Mouse (Mus musculus): ENCODE data around the gene Slc25a18. TPM values are rescaled to one million over a fixed set of nuclear protein-coding genes. Genes with fewer than 3 reads are reported as not detected.

Gene Slc25a18
- polyA plus RNA-seq, 1 experiment from 2014 or later: 0.35 TPM

- H3K4me1 ChIP-seq: peaks cover 12% of the 10 kb centered on the region
- H3K9me3 ChIP-seq (replicated peaks): no peaks in the 10 kb centered on the region
- H3K36me3 ChIP-seq: peaks cover 19% of the 10 kb centered on the region
- 64% methylated on average over 3 of the region's 3 CpGs for WGBS
- no peaks in the 10 kb centered on the region for H3K27me3 ChIP-seq (ENCODE audit: low read depth, poor library complexity, severe bottlenecking)
- H3K4me3 ChIP-seq: no peak overlapping the region
- no peak for DNase-seq (ENCODE audit: low spot score)
- H3K27ac ChIP-seq (replicated peaks): no peak overlapping the region
Measured at GRCm38 (mm10) chr6:120778226-120778625, 4.8 kb downstream of the Slc25a18 start.

- Histone ChIP-seq H3K9me3 (replicated peaks) (no peaks in the 10 kb centered on the region), H3K27me3 (ENCODE audit: low read depth, poor library complexity, severe bottlenecking) (no peaks in the 10 kb centered on the region), H3K27ac (replicated peaks) (no peak overlapping the region), H3K36me3 (no peaks in the 10 kb centered on the region), H3K4me3 (no peak overlapping the region), H3K4me1 (peaks cover 12% of the 10 kb centered on the region)
- no peak for DNase-seq (ENCODE audit: low spot score)
- 89% methylated on average over 2 of the region's 2 CpGs for WGBS
Measured at GRCm38 (mm10) chr6:120782948-120783347, 9.6 kb downstream of the Slc25a18 start.

DNA sequence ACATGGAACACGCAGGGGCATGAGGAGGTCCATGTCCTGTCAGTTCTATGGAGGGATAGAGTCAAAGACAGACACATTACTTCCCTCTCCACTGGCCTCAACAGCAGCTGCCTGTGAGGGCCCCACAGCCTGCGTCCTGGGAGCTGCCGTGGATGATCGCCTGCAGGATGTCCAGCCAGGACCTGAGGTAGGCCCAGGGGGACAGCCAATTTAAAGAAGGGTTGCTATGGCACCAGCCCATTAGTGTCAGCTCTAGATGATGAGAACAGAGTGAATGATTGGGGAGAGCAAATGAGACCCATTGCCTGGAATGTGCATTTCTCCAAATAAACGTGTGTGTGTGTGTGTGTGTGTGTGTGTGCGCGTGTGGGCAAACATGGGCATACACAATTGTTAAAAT lies 11.0 kb downstream of the Slc25a18 start:
- no peak for DNase-seq (ENCODE audit: low spot score)
- H3K27ac ChIP-seq (replicated peaks): no peak overlapping the region
- peaks cover 12% of the 10 kb centered on the region for H3K4me1 ChIP-seq
- H3K9me3 ChIP-seq (replicated peaks): no peaks in the 10 kb centered on the region
- no peak overlapping the region for H3K4me3 ChIP-seq
- 70% methylated on average over 7 of the region's 7 CpGs for WGBS
- no peaks in the 10 kb centered on the region for H3K36me3 ChIP-seq
- H3K27me3 ChIP-seq (ENCODE audit: low read depth, poor library complexity, severe bottlenecking): no peaks in the 10 kb centered on the region

GRCm38 (mm10) chr6:120788068-120788607 lies 14.8 kb downstream of the Slc25a18 start:
- H3K9me3 ChIP-seq (replicated peaks): no peaks in the 10 kb centered on the region
- no peak for DNase-seq (ENCODE audit: low spot score)
- H3K4me3 ChIP-seq: no peak overlapping the region
- 83% methylated on average over 5 of the region's 5 CpGs for WGBS
- peaks cover 22% of the 10 kb centered on the region for H3K36me3 ChIP-seq
- H3K27me3 ChIP-seq (ENCODE audit: low read depth, poor library complexity, severe bottlenecking): no peaks in the 10 kb centered on the region
- H3K27ac ChIP-seq (replicated peaks): no peak overlapping the region
- peaks cover 12% of the 10 kb centered on the region for H3K4me1 ChIP-seq

DNA sequence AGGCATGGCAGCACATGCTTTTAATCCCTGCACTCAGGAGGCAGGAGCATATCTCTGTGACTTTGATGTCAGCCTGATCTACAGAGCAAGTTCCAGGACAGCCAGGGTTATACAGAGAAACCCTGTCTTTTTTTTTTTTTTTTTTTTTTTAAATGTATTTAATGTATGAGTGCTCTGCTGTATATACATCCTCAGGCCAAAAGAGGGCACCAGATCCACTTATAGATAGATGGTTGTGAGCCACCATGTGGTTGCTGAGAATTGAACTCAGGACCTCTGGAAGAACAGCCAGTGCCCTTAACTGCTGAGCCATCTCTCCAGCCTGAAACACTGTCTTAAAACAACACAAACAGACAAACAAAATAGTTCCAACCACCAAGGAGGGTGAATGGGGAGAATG lies 15.5 kb downstream of the Slc25a18 start:
- Histone ChIP-seq H3K9me3 (replicated peaks) (no peaks in the 10 kb centered on the region), H3K4me1 (peaks cover 12% of the 10 kb centered on the region), H3K27me3 (ENCODE audit: low read depth, poor library complexity, severe bottlenecking) (no peaks in the 10 kb centered on the region), H3K4me3 (no peak overlapping the region), H3K27ac (replicated peaks) (no peak overlapping the region), H3K36me3 (peaks cover 29% of the 10 kb centered on the region)
- no peak for DNase-seq (ENCODE audit: low spot score)

- Histone ChIP-seq H3K36me3 (peaks cover 42% of the 10 kb centered on the region), H3K9me3 (replicated peaks) (no peaks in the 10 kb centered on the region), H3K27ac (replicated peaks) (no peak overlapping the region), H3K27me3 (ENCODE audit: low read depth, poor library complexity, severe bottlenecking) (no peaks in the 10 kb centered on the region), H3K4me3 (no peak overlapping the region), H3K4me1 (peaks cover 5% of the 10 kb centered on the region)
- WGBS: 91% methylated on average over 10 of the region's 11 CpGs
- DNase-seq (ENCODE audit: low spot score): no peak
Measured at GRCm38 (mm10) chr6:120790153-120790552, 16.8 kb downstream of the Slc25a18 start.

DNA sequence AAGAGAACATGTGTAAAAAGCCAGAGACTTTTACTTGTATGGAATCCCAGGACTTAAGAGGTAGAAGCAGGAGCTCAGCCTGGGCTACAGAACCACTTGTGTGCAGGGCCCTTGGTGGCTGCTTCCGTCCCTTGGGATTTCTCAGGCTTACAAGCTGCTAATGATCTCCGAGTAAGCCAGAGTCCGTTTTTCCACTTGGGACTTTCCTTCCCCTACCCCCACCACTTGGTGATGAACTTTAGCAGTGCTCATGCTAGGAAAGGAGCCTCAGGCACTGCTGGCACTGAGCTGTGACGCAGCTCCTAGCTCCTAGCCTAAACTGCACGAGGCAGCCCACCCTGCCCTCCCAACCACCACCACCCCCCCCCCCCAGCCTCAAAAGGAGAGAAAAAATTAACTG lies 17.3 kb downstream of the Slc25a18 start:
- Histone ChIP-seq H3K36me3 (peaks cover 47% of the 10 kb centered on the region), H3K4me1 (peaks cover 4% of the 10 kb centered on the region), H3K27me3 (ENCODE audit: low read depth, poor library complexity, severe bottlenecking) (no peaks in the 10 kb centered on the region), H3K27ac (replicated peaks) (no peak overlapping the region), H3K9me3 (replicated peaks) (no peaks in the 10 kb centered on the region), H3K4me3 (no peak overlapping the region)
- WGBS: 87% methylated on average over 5 of the region's 5 CpGs
- no peak for DNase-seq (ENCODE audit: low spot score)

DNA sequence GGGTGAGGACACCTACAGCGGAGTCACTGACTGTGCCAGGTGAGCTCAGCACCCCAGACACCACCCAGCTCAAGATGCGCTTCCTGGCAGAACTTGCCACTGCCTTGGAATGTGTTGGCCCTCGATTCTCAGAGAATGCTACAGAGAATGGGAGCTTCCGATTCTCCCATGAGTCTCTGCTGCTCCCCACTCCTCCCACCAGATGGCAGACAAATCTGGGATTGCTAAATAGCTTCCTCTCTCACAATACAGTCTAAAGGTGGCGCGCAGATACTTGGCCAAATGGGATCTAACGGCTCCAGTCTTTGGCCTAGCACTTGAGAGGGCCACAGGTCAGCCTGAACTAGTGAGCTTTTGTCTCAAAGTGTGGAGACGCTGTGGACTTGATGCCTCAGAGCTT lies 19.6 kb downstream of the Slc25a18 start:
- H3K27ac ChIP-seq (replicated peaks): no peak overlapping the region
- H3K9me3 ChIP-seq (replicated peaks): no peaks in the 10 kb centered on the region
- H3K4me3 ChIP-seq: no peak overlapping the region
- no peak for DNase-seq (ENCODE audit: low spot score)
- H3K27me3 ChIP-seq (ENCODE audit: low read depth, poor library complexity, severe bottlenecking): no peaks in the 10 kb centered on the region
- H3K36me3 ChIP-seq: peaks cover 70% of the 10 kb centered on the region
- 88% methylated on average over 8 of the region's 8 CpGs for WGBS
- H3K4me1 ChIP-seq: no peaks in the 10 kb centered on the region

DNA sequence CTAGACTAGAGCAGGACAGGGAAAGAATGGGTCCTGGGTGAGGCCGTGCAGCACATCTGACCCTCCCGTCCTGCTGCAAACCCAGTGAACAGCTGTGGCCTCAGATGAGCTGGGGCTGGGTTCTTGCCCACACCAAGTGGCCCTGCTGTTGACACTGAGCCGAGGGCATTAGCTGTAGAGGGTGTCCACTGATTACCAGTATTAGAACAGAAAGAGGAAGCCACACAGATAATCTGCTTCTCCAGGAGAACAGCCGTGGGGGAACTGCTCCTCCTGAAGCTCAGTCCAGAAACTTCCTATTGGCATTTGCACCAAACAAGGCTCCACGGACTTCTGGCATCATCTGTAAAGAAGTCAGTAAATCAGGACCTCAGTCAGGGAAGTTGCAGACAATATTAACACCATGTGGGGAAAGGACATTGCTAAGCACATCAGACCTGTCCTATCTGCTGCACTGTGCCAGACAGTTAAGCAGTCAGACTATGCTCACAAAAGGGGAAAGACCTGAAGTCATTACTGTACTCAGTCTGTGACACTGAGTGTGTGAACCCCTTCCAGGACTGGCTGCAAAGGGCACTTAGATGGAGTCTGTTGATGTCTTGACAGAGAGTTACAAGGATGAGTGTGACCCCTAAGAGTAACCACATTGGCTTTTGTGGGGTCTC lies 22.2 kb downstream of the Slc25a18 start:
- H3K27me3 ChIP-seq (ENCODE audit: low read depth, poor library complexity, severe bottlenecking): no peaks in the 10 kb centered on the region
- 91% methylated on average over 5 of the region's 5 CpGs for WGBS
- no peaks in the 10 kb centered on the region for H3K9me3 ChIP-seq (replicated peaks)
- no peak overlapping the region for H3K27ac ChIP-seq (replicated peaks)
- H3K4me3 ChIP-seq: no peak overlapping the region
- DNase-seq (ENCODE audit: low spot score): no peak
- H3K36me3 ChIP-seq: peaks cover 95% of the 10 kb centered on the region
- H3K4me1 ChIP-seq: no peaks in the 10 kb centered on the region

DNA sequence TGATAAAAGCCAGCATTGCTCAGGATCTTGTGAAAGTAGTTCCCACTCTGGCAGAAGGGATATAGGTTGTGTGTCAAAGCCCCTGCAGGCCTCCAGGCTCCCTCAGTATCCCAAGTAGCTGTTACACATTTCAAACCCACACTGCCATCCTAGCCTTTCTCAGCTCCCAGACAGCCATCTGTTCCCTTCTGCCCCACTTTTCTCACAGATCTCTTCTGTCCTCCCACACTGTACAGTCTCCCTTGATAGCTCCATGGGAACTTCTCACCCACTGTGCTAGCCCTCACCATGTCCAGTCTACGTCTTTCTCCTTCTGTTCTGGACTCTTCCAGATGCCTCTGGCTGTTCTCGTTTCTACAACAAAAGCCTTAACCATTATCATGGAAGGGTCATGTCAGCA lies 22.7 kb downstream of the Slc25a18 start:
- H3K4me1 ChIP-seq: no peaks in the 10 kb centered on the region
- DNase-seq (ENCODE audit: low spot score): no peak
- no peaks in the 10 kb centered on the region for H3K9me3 ChIP-seq (replicated peaks)
- 89% methylated on average over 2 of the region's 2 CpGs for WGBS
- H3K4me3 ChIP-seq: no peak overlapping the region
- peaks cover 98% of the 10 kb centered on the region for H3K36me3 ChIP-seq
- H3K27me3 ChIP-seq (ENCODE audit: low read depth, poor library complexity, severe bottlenecking): no peaks in the 10 kb centered on the region
- no peak overlapping the region for H3K27ac ChIP-seq (replicated peaks)

- peaks cover 100% of the 10 kb centered on the region for H3K36me3 ChIP-seq
- no peak overlapping the region for H3K4me3 ChIP-seq
- no peaks in the 10 kb centered on the region for H3K27me3 ChIP-seq (ENCODE audit: low read depth, poor library complexity, severe bottlenecking)
- H3K4me1 ChIP-seq: no peaks in the 10 kb centered on the region
- DNase-seq (ENCODE audit: low spot score): no peak
- WGBS: 91% methylated on average over 7 of the region's 7 CpGs
- no peaks in the 10 kb centered on the region for H3K9me3 ChIP-seq (replicated peaks)
- H3K27ac ChIP-seq (replicated peaks): no peak overlapping the region
Measured at GRCm38 (mm10) chr6:120798019-120798418, 24.6 kb downstream of the Slc25a18 start.

GRCm38 (mm10) chr6:120798905-120799304 lies 25.5 kb downstream of the Slc25a18 start:
- no peaks in the 10 kb centered on the region for H3K4me1 ChIP-seq
- 93% methylated on average over 4 of the region's 4 CpGs for WGBS
- no peak for DNase-seq (ENCODE audit: low spot score)
- H3K4me3 ChIP-seq: no peak overlapping the region
- H3K27me3 ChIP-seq (ENCODE audit: low read depth, poor library complexity, severe bottlenecking): no peaks in the 10 kb centered on the region
- H3K36me3 ChIP-seq: peaks cover 100% of the 10 kb centered on the region
- no peaks in the 10 kb centered on the region for H3K9me3 ChIP-seq (replicated peaks)
- no peak overlapping the region for H3K27ac ChIP-seq (replicated peaks)

DNA sequence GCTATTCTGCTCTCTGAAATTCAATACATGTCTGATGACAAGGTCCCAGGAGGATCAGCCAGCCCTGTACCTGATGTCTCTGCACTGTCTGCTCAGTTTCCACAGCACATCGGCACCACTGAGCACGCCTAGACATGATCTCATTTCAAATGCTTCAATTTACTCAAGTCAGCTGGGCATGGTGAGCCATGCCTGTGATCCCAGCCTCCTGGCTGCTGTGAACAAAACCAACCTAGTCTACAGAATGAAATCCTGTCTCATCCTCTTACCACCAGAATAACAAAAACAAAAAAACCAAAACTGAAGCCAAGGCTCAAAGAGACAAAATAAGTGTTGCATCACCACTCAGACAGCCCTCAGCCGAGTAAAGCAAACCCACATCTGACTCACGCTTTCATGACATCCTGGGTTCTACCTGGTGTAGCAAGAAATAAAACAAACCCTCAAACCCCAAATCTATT lies 26.2 kb downstream of the Slc25a18 start:
- Histone ChIP-seq H3K27ac (replicated peaks) (no peak overlapping the region), H3K27me3 (ENCODE audit: low read depth, poor library complexity, severe bottlenecking) (no peaks in the 10 kb centered on the region), H3K36me3 (peaks cover 100% of the 10 kb centered on the region), H3K4me3 (no peak overlapping the region), H3K4me1 (no peaks in the 10 kb centered on the region), H3K9me3 (replicated peaks) (no peaks in the 10 kb centered on the region)
- no peak for DNase-seq (ENCODE audit: low spot score)
- 90% methylated on average over 4 of the region's 4 CpGs for WGBS

Data from midbrain, embryonic 10.5 days (tissue).